Comparison of ENCODE assay signal across 22 mouse cellular contexts in genomic region chr13:111536207-111536887, GRCm38 (mm10). TPM values are rescaled to one million over a fixed set of nuclear protein-coding genes. Genes with fewer than 3 reads are reported as not detected.
DNase-seq lines count a peak whose midpoint lies in the region; ATAC-seq and TF ChIP-seq lines count a peak whose summit lies in the region.
"Had no signal": no experiment of that assay in that cellular context is flagged by ENCODE, and none has a peak within 500 bp of the region (broad histone marks: within the 10 kb centered on the region; RNA-seq: fewer than 3 reads in every experiment).

No protein-coding gene starts in this region.

- H3K9me3 ChIP-seq in CH12.LX (replicated peaks; ENCODE audit: low read length) = no peaks in the 10 kb centered on the region
- 0 out of 2 replicates have a peak, but pooled peaks cover 3% of the 10 kb centered on the region for H3K9me3 ChIP-seq in ES-E14 (ENCODE audit: control insufficient read depth, insufficient read depth, low read depth, low read length)
- H3K9me3 ChIP-seq in forebrain, embryonic 16.5 days (ENCODE audit: control insufficient read depth, low read length) = no peaks in the 10 kb centered on the region
- H3K9me3 ChIP-seq in forebrain, embryonic 12.5 days = no peaks in the 10 kb centered on the region
- H3K9me3 ChIP-seq: embryonic facial prominence, embryonic 13.5 days; heart, embryonic 13.5 days had no signal

- no peaks in the 10 kb centered on the region; a peak in 1 of 4 replicates for H3K4me1 ChIP-seq in CH12.LX (ENCODE audit: control insufficient read depth in 1 of 2, insufficient read depth in 2 of 2)
- peaks cover 7 to 8% of the 10 kb centered on the region in 2 experiments for H3K4me1 ChIP-seq in ES-E14 (ENCODE audit: control insufficient read depth in 2 of 2, insufficient read depth in 2 of 2, low read length in 2 of 2, poor library complexity in 1 of 2)
- no peaks in the 10 kb centered on the region for H3K4me1 ChIP-seq in forebrain, embryonic 16.5 days (replicated peaks; ENCODE audit: control insufficient read depth, insufficient read depth, low read length)
- H3K4me1 ChIP-seq in forebrain, embryonic 12.5 days = no peaks in the 10 kb centered on the region
- H3K4me1 ChIP-seq: embryonic facial prominence, embryonic 13.5 days; heart, embryonic 13.5 days had no signal

- H3K9ac ChIP-seq in CH12.LX (ENCODE audit: insufficient read depth, low read depth) = no peak overlapping the region
- no peak overlapping the region for H3K9ac ChIP-seq in ES-E14 (ENCODE audit: insufficient read depth, low read depth, low read length, poor library complexity, severe bottlenecking)
- H3K9ac ChIP-seq in forebrain, embryonic 16.5 days (replicated peaks; ENCODE audit: low read depth, low read length) = no peak overlapping the region
- H3K9ac ChIP-seq in forebrain, embryonic 12.5 days = no peak overlapping the region
- H3K9ac ChIP-seq: embryonic facial prominence, embryonic 13.5 days; heart, embryonic 13.5 days; liver, embryonic 14.5 days had no signal

- no peak for TF ChIP-seq EP300 in CH12.LX (IDR thresholded peaks at IDR 0.05; ENCODE audit: low read length)

- peak; percentile 28 for TF ChIP-seq CTCF in layer of hippocampus, adult 2 months (conservative IDR thresholded peaks at IDR 0.05)
- peak in 1 of 2 experiments; percentile 55; a peak in 2 of 4 replicates for TF ChIP-seq CTCF in CH12.LX (conservative IDR thresholded peaks at IDR 0.05 in 1 of 2, IDR thresholded peaks at IDR 0.05 in 1 of 2; ENCODE audit: low read depth in 2 of 2, low read length in 2 of 2)

- 83% methylated on average over 6 of the region's 6 CpGs for WGBS in forebrain, embryonic 16.5 days
- 85% methylated on average over 6 of the region's 6 CpGs for WGBS in forebrain, embryonic 12.5 days

- peaks cover 2% of the 10 kb centered on the region for H3K27me3 ChIP-seq in CH12.LX (replicated peaks)
- no peaks in the 10 kb centered on the region for H3K27me3 ChIP-seq in forebrain, embryonic 16.5 days (replicated peaks; ENCODE audit: control insufficient read depth, insufficient read depth, low read length)
- H3K27me3 ChIP-seq in forebrain, embryonic 12.5 days = no peaks in the 10 kb centered on the region
- H3K27me3 ChIP-seq: embryonic facial prominence, embryonic 13.5 days; heart, embryonic 13.5 days had no signal

- H3K4me2 ChIP-seq in CH12.LX (ENCODE audit: insufficient read depth, low read depth, poor library complexity, severe bottlenecking) = no peak overlapping the region
- no peak overlapping the region for H3K4me2 ChIP-seq in forebrain, embryonic 16.5 days (ENCODE audit: low read length)
- H3K4me2 ChIP-seq in forebrain, embryonic 12.5 days = no peak overlapping the region
- H3K4me2 ChIP-seq: embryonic facial prominence, embryonic 13.5 days; heart, embryonic 13.5 days had no signal

- peak; percentile 36 for TF ChIP-seq RAD21 in CH12.LX (IDR thresholded peaks at IDR 0.05; ENCODE audit: low read depth, low read length)

- no peak for TF ChIP-seq POLR2A in CH12.LX (IDR thresholded peaks at IDR 0.05; ENCODE audit: low read depth, low read length)

- dilution Hi-C loops in CH12.LX (cut with MboI; ENCODE audit: extremely low pct_ligation_motif_present, extremely low pct_unique_long_range_greater_than_20kb, low sequenced_read_pairs) = no loop called here

- no peak for DNase-seq in layer of hippocampus, adult 2 months (ENCODE audit: low spot score in 2 of 2)
- DNase-seq in layer of hippocampus, adult 8-10 months (ENCODE audit: low spot score in 2 of 2) = no peak
- peak; percentile 8 for DNase-seq in CH12.LX (ENCODE audit: extremely low read depth)
- no peak for DNase-seq in ES-E14 (ENCODE audit: low read depth, low spot score)
- DNase-seq in embryo, embryonic 10.5 days (ENCODE audit: low spot score) = no peak
- DNase-seq: cerebellum, postnatal 25 days; gastrocnemius, postnatal 36 days; layer of hippocampus, postnatal 36 days; left cerebral cortex, postnatal 4 days; right cerebral cortex, postnatal 14 days had no signal

- in situ Hi-C loops in CH12.LX (cut with MboI; ENCODE audit: low pct_ligation_motif_present, low pct_unique_long_range_greater_than_20kb, low sequenced_read_pairs) = loop anchor here (25.0 kb wide), 1 partner anchor 726 kb away; no protein-coding TSS in a partner anchor
- in situ Hi-C loops in ES-E14 (cut with MboI; ENCODE audit: low sequenced_read_pairs in 2 of 2, unreplicated experiment in 2 of 2) = loop anchor here in 1 of 2 experiments (25.0 kb wide), 1 partner anchor 201 kb away; no protein-coding TSS in a partner anchor

- ATAC-seq in granulocyte monocyte progenitor cell, adult 5-6 weeks (replicated peaks; ENCODE audit: poor library complexity, severe bottlenecking) = peak; percentile 61
- ATAC-seq in forebrain, embryonic 16.5 days = no peak
- no peak for ATAC-seq in forebrain, embryonic 12.5 days (ENCODE audit: low FRiP score)
- ATAC-seq: activated CD4-positive, CD25-positive, alpha-beta regulatory T cell, adult 4 months; midbrain, embryonic 16.5 days had no signal

- H3K36me3 ChIP-seq in CH12.LX (replicated peaks in 1 of 2; ENCODE audit: control insufficient read depth in 1 of 2, insufficient read depth in 1 of 2, low read length in 1 of 2) (no peaks in the 10 kb centered on the region), ES-E14 (ENCODE audit: control insufficient read depth, insufficient read depth, low read length, poor library complexity, severe bottlenecking) (no peaks in the 10 kb centered on the region)
- H3K36me3 ChIP-seq in forebrain, embryonic 16.5 days (ENCODE audit: control insufficient read depth, insufficient read depth) = no peaks in the 10 kb centered on the region
- no peaks in the 10 kb centered on the region for H3K36me3 ChIP-seq in forebrain, embryonic 12.5 days (replicated peaks)
- H3K36me3 ChIP-seq: embryonic facial prominence, embryonic 13.5 days; heart, embryonic 13.5 days had no signal

- no peak overlapping the region for H3K27ac ChIP-seq in layer of hippocampus, adult 2 months
- H3K27ac ChIP-seq in CH12.LX (ENCODE audit: insufficient read depth, low read depth) = no peak overlapping the region
- H3K27ac ChIP-seq in ES-E14 (ENCODE audit: insufficient read depth, low read depth, low read length, poor library complexity, severe bottlenecking) = peak overlapping the region; percentile 49; the same call in 1 of the 2 replicates
- no peak overlapping the region for H3K27ac ChIP-seq in forebrain, embryonic 16.5 days (ENCODE audit: low read length)
- H3K27ac ChIP-seq in forebrain, embryonic 12.5 days = no peak overlapping the region
- H3K27ac ChIP-seq: embryonic facial prominence, embryonic 13.5 days; heart, embryonic 13.5 days; liver, embryonic 14.5 days; macrophage had no signal

- no peaks in the 10 kb centered on the region for H3K79me2 ChIP-seq in CH12.LX (replicated peaks; ENCODE audit: control insufficient read depth, extremely low read depth, insufficient read depth, poor library complexity, severe bottlenecking)

- H3K4me3 ChIP-seq in layer of hippocampus, adult 2 months = no peak overlapping the region
- H3K4me3 ChIP-seq in CH12.LX (replicated peaks in 1 of 3; ENCODE audit: low read depth in 2 of 3, low read length in 2 of 3, poor library complexity in 1 of 3) (no peak overlapping the region), ES-E14 (ENCODE audit: insufficient read depth in 1 of 2, low read depth in 1 of 2, low read length in 2 of 2, poor library complexity in 1 of 2, severe bottlenecking in 1 of 2) (no peak overlapping the region)
- no peak overlapping the region for H3K4me3 ChIP-seq in forebrain, embryonic 16.5 days (replicated peaks; ENCODE audit: low read length)
- no peak overlapping the region for H3K4me3 ChIP-seq in forebrain, embryonic 12.5 days (replicated peaks)
- H3K4me3 ChIP-seq: embryonic facial prominence, embryonic 13.5 days; heart, embryonic 13.5 days had no signal

TF ChIP-seq in CH12.LX, 34 proteins besides CTCF, POLR2A, EP300 and RAD21 (continues in another document):
- TF ChIP-seq JUND (conservative IDR thresholded peaks at IDR 0.05; ENCODE audit: low read depth, low read length) = no peak

TF ChIP-seq in ES-E14, 5 proteins besides CTCF, POLR2A, EP300 and RAD21 (continues in another document):
- TF ChIP-seq MAFK (IDR thresholded peaks at IDR 0.05; ENCODE audit: insufficient read depth, low read depth, low read length) (no peak), CHD2 (IDR thresholded peaks at IDR 0.05; ENCODE audit: low read depth, low read length) (no peak)

RNA-seq across cellular contexts. Expression of gene Gm49496, which starts 13.4 kb away (rescaled TPM):
- total RNA-seq in layer of hippocampus, adult 2 months (2021) = not detected
- total RNA-seq in layer of hippocampus, adult 8-10 months (2022) = not detected
- not detected in 2 replicates for total RNA-seq in CH12.LX (2012; rRNA removed)
- total RNA-seq in CH12.LX (2014; rRNA removed) = not detected in 2 replicates
- polyA plus RNA-seq in CH12.LX (2012; ENCODE audit: insufficient read length, low read depth) = not detected in 2 replicates
- total RNA-seq in ES-E14 (2012; rRNA removed) = 0.22 TPM in 1 of 2 replicates, not detected in the other
- total RNA-seq in granulocyte monocyte progenitor cell, adult 5-6 weeks (2014; fragmentation: Nextera tagmentation) = not detected in 2 replicates
- not detected in 2 replicates for total RNA-seq in granulocyte monocyte progenitor cell, adult 5-6 weeks (2017)
- not detected in 2 replicates for polyA plus RNA-seq in forebrain, embryonic 16.5 days (2015; fragmentation: Nextera tagmentation; extraction: Ambion mirVana)
- polyA plus RNA-seq in forebrain, embryonic 12.5 days (2016; fragmentation: Nextera tagmentation; extraction: Ambion mirVana) = not detected in 2 replicates
- total RNA-seq: gastrocnemius, postnatal 36 days; hematopoietic stem cell, adult 5-6 weeks; layer of hippocampus, postnatal 36 days; left cerebral cortex, postnatal 4 days had no signal
- polyA plus RNA-seq: activated CD4-positive, CD25-positive, alpha-beta regulatory T cell, adult 4 months; embryonic facial prominence, embryonic 13.5 days; heart, embryonic 13.5 days; intestine, embryonic 14.5 days; macrophage; midbrain, embryonic 16.5 days had no signal

RNA-seq across cellular contexts. Expression of gene Gpbp1, which starts 46.4 kb away (rescaled TPM):
- 10 to 100 TPM; 93.4 to 95.9 TPM for total RNA-seq in layer of hippocampus, adult 2 months (2021)
- total RNA-seq in layer of hippocampus, adult 8-10 months (2022) = 100 to 1,000 TPM in 2 of 4 experiments, 10 to 100 TPM in 2; 83.8 to 113 (median 95.5) TPM
- 43.3 and 50.4 TPM in 2 replicates for total RNA-seq in CH12.LX (2012; rRNA removed)
- total RNA-seq in CH12.LX (2014; rRNA removed) = 96.1 and 107 TPM in 2 replicates
- 85.7 and 99.6 TPM in 2 replicates for polyA plus RNA-seq in CH12.LX (2012; ENCODE audit: insufficient read length, low read depth)
- total RNA-seq in ES-E14 (2012; rRNA removed) = 53.2 and 74.6 TPM in 2 replicates
- total RNA-seq in granulocyte monocyte progenitor cell, adult 5-6 weeks (2014; fragmentation: Nextera tagmentation) = 78.4 and 87.0 TPM in 2 replicates
- total RNA-seq in granulocyte monocyte progenitor cell, adult 5-6 weeks (2017) = 140 and 154 TPM in 2 replicates
- 107 and 122 TPM in 2 replicates for polyA plus RNA-seq in forebrain, embryonic 16.5 days (2015; fragmentation: Nextera tagmentation; extraction: Ambion mirVana)
- polyA plus RNA-seq in forebrain, embryonic 12.5 days (2016; fragmentation: Nextera tagmentation; extraction: Ambion mirVana) = 124 and 135 TPM in 2 replicates

RNA-seq across cellular contexts. Expression of gene Gm10198, which starts 56.2 kb away (rescaled TPM):
- not detected for total RNA-seq in layer of hippocampus, adult 2 months (2021)
- total RNA-seq in layer of hippocampus, adult 8-10 months (2022) = not detected
- total RNA-seq in CH12.LX (2012; rRNA removed) (not detected in 2 replicates), CH12.LX (2014; rRNA removed) (not detected in 2 replicates), ES-E14 (2012; rRNA removed) (not detected in 2 replicates)
- not detected in 2 replicates for polyA plus RNA-seq in CH12.LX (2012; ENCODE audit: insufficient read length, low read depth)
- total RNA-seq in granulocyte monocyte progenitor cell, adult 5-6 weeks (2014; fragmentation: Nextera tagmentation) = not detected in 2 replicates
- not detected in 2 replicates for total RNA-seq in granulocyte monocyte progenitor cell, adult 5-6 weeks (2017)
- not detected in 2 replicates for polyA plus RNA-seq in forebrain, embryonic 16.5 days (2015; fragmentation: Nextera tagmentation; extraction: Ambion mirVana)
- not detected in 2 replicates for polyA plus RNA-seq in forebrain, embryonic 12.5 days (2016; fragmentation: Nextera tagmentation; extraction: Ambion mirVana)
- total RNA-seq: adrenal gland, postnatal 4 days; gastrocnemius, postnatal 36 days; hematopoietic stem cell, adult 5-6 weeks; layer of hippocampus, postnatal 36 days; left cerebral cortex, postnatal 4 days had no signal
- polyA plus RNA-seq: activated CD4-positive, CD25-positive, alpha-beta regulatory T cell, adult 4 months; embryonic facial prominence, embryonic 13.5 days; heart, embryonic 13.5 days; intestine, embryonic 14.5 days; liver, embryonic 14.5 days; macrophage; midbrain, embryonic 16.5 days had no signal
